Mouse (Mus musculus) small intestine, adult 2 months (tissue): ENCODE measurements at regions not wholly inside any gene's neighbourhood (a gene's known extent, or its start where the extent isn't known, plus 50 kb on each side); places are given as distances from the start of the nearest gene placed in this dataset.

Experiments used
- CTCF ChIP-seq: fragments of 200-500 bp; IDR thresholded peaks from 2 replicates; pipeline ENCODE4 v1.5.1; 2012; ENCODE audit warnings: low read depth, mild to moderate bottlenecking, control low read depth, inconsistent platforms, low read length, moderate library complexity, mixed read lengths; ENCODE audit not compliant: insufficient replicate concordance, insufficient read length; ENCODE audit errors: extremely low read depth
- POLR2A ChIP-seq: fragments of 200-500 bp; IDR thresholded peaks from 2 replicates; pipeline ENCODE4 v1.6.1; 2012; ENCODE audit warnings: low read depth, mild to moderate bottlenecking, control low read depth, inconsistent platforms, low read length, moderate library complexity

DNA sequence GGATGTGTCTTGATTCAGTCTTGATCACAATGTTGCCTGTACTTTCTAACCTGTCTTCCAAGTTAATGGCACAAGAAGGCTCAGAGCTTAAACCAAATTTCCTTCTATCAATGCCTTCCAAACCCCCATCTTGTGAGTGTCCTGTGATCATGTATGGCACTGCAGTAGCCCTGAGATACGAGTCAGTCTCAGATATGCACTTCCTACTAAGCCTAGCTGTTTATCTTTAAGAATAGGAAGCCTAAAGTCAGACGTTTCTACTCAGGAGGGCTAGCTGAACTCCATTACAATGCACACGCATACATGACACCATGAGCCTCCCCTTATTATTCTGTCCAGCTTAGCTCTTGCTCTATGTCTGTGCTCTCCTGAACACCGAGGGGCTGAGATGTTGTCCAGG, 114.2 kb downstream of the Rpap3 start:
- no peak for TF ChIP-seq CTCF
- TF ChIP-seq POLR2A: no peak
